Mouse (Mus musculus) hindbrain, embryonic 13.5 days (tissue): ENCODE results near the gene Calu. TPM values are rescaled to one million over a fixed set of nuclear protein-coding genes. Genes with fewer than 3 reads are reported as not detected.

Experiments
- ATAC-seq: fragments of 200-750 bp; cut with Nextera tagmentation; 2 replicates; pipeline ENCODE4 v1.8.0; 2017; ENCODE audit warnings: moderate TSS enrichment; ENCODE audit not compliant: low FRiP score
- H3K27ac ChIP-seq: fragments of 300-500 bp; sonication (generic); 2 replicates; pipeline ENCODE4 v1.5.1; 2015; ENCODE audit warnings: inconsistent platforms, mild to moderate bottlenecking, moderate library complexity
- H3K27me3 ChIP-seq: fragments of 300-500 bp; sonication (generic); 2 replicates; pipeline ENCODE4 v1.6.1; 2015; ENCODE audit warnings: mild to moderate bottlenecking, inconsistent platforms
- H3K36me3 ChIP-seq: fragments of 300-500 bp; sonication (generic); 2 replicates; pipeline ENCODE4 v1.6.1; 2015; ENCODE audit warnings: mild to moderate bottlenecking, inconsistent platforms
- H3K4me1 ChIP-seq: fragments of 300-500 bp; sonication (generic); replicated peaks from 2 replicates; pipeline ENCODE4 v1.6.1; 2015; ENCODE audit warnings: inconsistent platforms
- H3K4me2 ChIP-seq: fragments of 300-500 bp; sonication (generic); 2 replicates; pipeline ENCODE4 v1.6.1; 2015; ENCODE audit warnings: inconsistent platforms, mild to moderate bottlenecking, moderate library complexity
- H3K4me3 ChIP-seq: fragments of 300-500 bp; sonication (generic); 2 replicates; pipeline ENCODE4 v1.5.1; 2015; ENCODE audit warnings: mild to moderate bottlenecking, inconsistent platforms
- H3K9ac ChIP-seq: fragments of 300-500 bp; sonication (generic); 2 replicates; pipeline ENCODE4 v1.6.1; 2015; ENCODE audit warnings: mild to moderate bottlenecking, inconsistent platforms
- H3K9me3 ChIP-seq: fragments of 300-500 bp; sonication (generic); 2 replicates; pipeline ENCODE4 v1.6.1; 2016; ENCODE audit warnings: inconsistent platforms
- WGBS: fragments of 180-500 bp; shearing (Covaris S2); methylation state at CpG from one replicate; pipeline ENCODE4 v1.1.7; 2015; 5-methylcytosine and 5-hydroxymethylcytosine counted together
- microRNA-seq: library from miRNA; unstranded; fragments of <30 nt; microRNA quantifications from one replicate; pipeline ENCODE4, GENCODE M21; 2016
- polyA plus RNA-seq: library from polyadenylated mRNA; unstranded; fragments of >200 nt; fragmentation: Nextera tagmentation; extraction: Ambion mirVana; gene quantifications from 2 replicates; pipeline ENCODE4 v1.2.1, GENCODE M21; 2015

The Calu gene
- polyA plus RNA-seq, 1 experiment from 2014 or later, result 164 TPM

GRCm38 (mm10) chr6:29396714-29397540 is 49.1 kb downstream of the Calu start:
- H3K4me3 ChIP-seq, result peak overlapping the region; percentile 69
- 2% methylated on average over 22 of the region's 24 CpGs for WGBS
- H3K4me1 ChIP-seq, result peaks cover 20% of the 10 kb centered on the region

GRCm38 (mm10) chr6:29397575-29397974 is 49.7 kb downstream of the Calu start:
- H3K27me3 ChIP-seq, result peaks cover 35% of the 10 kb centered on the region
- H3K4me3 ChIP-seq, result peak overlapping the region; percentile 69
- WGBS, result 7% methylated on average over 6 of the region's 6 CpGs
- H3K36me3 ChIP-seq, result peaks cover 3% of the 10 kb centered on the region; the same call in 1 of the 2 replicates
- peak overlapping the region; percentile 85 for H3K27ac ChIP-seq
- H3K4me2 ChIP-seq, result peak overlapping the region; percentile 84
- peak; percentile 22; the same call in 1 of the 2 replicates for ATAC-seq
- H3K9me3 ChIP-seq, result no peaks in the 10 kb centered on the region
- peaks cover 21% of the 10 kb centered on the region for H3K4me1 ChIP-seq
- H3K9ac ChIP-seq, result peak overlapping the region; percentile 87

More at GRCm38 (mm10) chr6:29396714-29397540, 49.1 kb downstream of the Calu start:
- Histone ChIP-seq H3K27me3 (peaks cover 35% of the 10 kb centered on the region), H3K36me3 (peaks cover 3% of the 10 kb centered on the region; the same call in 1 of the 2 replicates), H3K9ac (peak overlapping the region; percentile 87), H3K27ac (peak overlapping the region; percentile 85), H3K4me2 (peak overlapping the region; percentile 84), H3K9me3 (no peaks in the 10 kb centered on the region)
- ATAC-seq, result peak; percentile 83

DNA sequence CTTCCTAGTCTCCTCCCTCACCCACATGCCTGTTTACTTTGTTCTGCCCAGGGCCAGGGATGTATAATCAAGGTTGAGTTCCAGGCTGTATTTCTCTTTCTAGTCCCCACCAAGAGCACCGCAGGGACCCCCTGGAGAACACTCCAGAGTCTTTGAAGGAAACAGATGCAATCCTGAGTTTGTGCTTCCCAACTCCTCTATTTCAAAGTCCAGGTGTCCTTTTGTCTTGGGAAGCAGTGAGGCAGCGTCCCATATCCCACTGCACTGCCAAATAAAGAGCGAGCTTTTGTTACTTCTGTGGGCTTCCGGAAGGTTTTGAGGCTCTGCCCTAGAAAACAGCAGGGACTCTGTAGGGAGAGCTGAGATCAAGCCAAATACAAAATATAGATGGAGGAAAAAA is 52.0 kb downstream of the Calu start:
- Histone ChIP-seq H3K4me3 (no peak overlapping the region), H3K9me3 (no peaks in the 10 kb centered on the region), H3K27ac (no peak overlapping the region), H3K36me3 (peaks cover 3% of the 10 kb centered on the region; the same call in 1 of the 2 replicates), H3K9ac (no peak overlapping the region), H3K4me2 (no peak overlapping the region), H3K4me1 (peaks cover 24% of the 10 kb centered on the region), H3K27me3 (peaks cover 27% of the 10 kb centered on the region)
- no peak for ATAC-seq
- 79% methylated on average over 4 of the region's 4 CpGs for WGBS

DNA sequence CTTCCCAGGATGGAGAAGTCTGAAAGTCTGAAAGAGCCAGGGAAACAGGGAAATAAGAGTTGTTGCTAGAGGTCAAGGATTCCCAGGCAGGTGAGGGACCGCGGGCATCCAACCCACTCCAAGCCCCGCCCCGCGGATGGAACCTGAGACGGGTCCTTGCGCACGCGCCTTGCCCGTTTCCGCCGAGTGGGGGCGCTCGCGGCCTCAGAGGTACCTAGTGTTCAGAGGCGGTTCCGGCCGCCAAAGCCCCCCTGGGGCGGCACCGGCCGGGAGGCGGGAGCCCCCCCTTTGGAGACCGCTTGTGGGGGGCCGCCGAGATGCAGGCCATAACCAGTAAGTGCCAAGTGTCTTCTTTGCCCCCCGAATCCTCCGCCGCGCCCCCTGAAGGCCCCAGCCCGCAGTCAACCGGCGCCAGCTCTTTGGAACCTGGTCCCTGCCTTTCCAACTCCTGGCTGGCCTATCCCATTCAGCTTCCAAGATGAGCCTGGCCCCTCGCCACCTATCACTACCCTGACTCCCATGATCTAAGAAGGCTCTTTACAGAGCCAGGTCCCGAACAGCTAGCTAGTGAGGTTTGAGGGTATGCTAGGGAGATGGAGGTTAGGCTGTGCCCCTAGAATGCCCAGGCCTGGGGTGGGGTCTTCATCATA is 54.9 kb downstream of the Calu start:
- Histone ChIP-seq H3K4me2 (0 out of 2 replicates have a peak overlapping the region, but pooled peaks have one; percentile 6), H3K4me3 (no peak overlapping the region), H3K9ac (no peak overlapping the region), H3K27me3 (peaks cover 21% of the 10 kb centered on the region), H3K36me3 (peaks cover 12% of the 10 kb centered on the region), H3K9me3 (no peaks in the 10 kb centered on the region), H3K27ac (no peak overlapping the region), H3K4me1 (peaks cover 7% of the 10 kb centered on the region)
- ATAC-seq, result no peak
- 10% methylated on average over 29 of the region's 34 CpGs for whole genome bisulfite sequencing

GRCm38 (mm10) chr6:29406412-29406811 is 58.5 kb downstream of the Calu start:
- H3K9ac ChIP-seq, result no peak overlapping the region
- ATAC-seq, result no peak

DNA sequence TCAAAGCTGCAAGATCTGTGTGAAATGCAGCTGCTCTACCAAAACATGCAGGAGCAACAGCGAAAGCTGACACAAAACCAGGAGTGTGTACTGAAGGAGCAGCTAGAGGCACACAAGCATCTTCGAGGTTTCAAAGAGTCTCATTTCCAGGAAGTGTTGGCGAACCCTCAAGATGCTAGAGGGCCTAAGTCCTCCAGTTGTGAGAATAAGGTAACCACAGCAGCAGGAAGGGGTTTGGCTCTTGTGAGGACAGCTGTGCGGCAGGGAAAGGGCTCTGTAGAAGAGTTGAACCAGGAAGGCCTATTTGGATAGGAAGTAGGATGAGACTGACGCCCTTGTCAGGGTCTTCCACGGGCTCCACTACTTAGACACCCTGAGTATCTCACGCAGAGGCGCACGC is 67.6 kb downstream of the Calu start:
- no peaks in the 10 kb centered on the region for H3K4me1 ChIP-seq
- no peak for ATAC-seq
- no peak overlapping the region for H3K4me3 ChIP-seq
- no peaks in the 10 kb centered on the region for H3K27me3 ChIP-seq
- no peaks in the 10 kb centered on the region for H3K9me3 ChIP-seq
- H3K9ac ChIP-seq, result no peak overlapping the region
- H3K4me2 ChIP-seq, result no peak overlapping the region
- no peak overlapping the region for H3K27ac ChIP-seq
- H3K36me3 ChIP-seq, result peaks cover 85% of the 10 kb centered on the region
- 87% methylated on average over 9 of the region's 9 CpGs for WGBS

More at GRCm38 (mm10) chr6:29406412-29406811, 58.5 kb downstream of the Calu start:
- Histone ChIP-seq H3K4me1 (peaks cover 4% of the 10 kb centered on the region), H3K27me3 (peaks cover 12% of the 10 kb centered on the region), H3K4me3 (no peak overlapping the region), H3K27ac (0 out of 2 replicates have a peak overlapping the region, but pooled peaks have one; percentile 20), H3K36me3 (peaks cover 39% of the 10 kb centered on the region), H3K4me2 (no peak overlapping the region), H3K9me3 (no peaks in the 10 kb centered on the region)
- WGBS, result 70% methylated on average over 6 of the region's 6 CpGs

GRCm38 (mm10) chr6:29420596-29420995 is 72.7 kb downstream of the Calu start:
- no peak overlapping the region for H3K27ac ChIP-seq
- H3K9me3 ChIP-seq, result no peaks in the 10 kb centered on the region
- H3K27me3 ChIP-seq, result no peaks in the 10 kb centered on the region
- no peak overlapping the region for H3K4me3 ChIP-seq
- 94% methylated on average over 2 of the region's 2 CpGs for WGBS
- H3K9ac ChIP-seq, result no peak overlapping the region
- H3K4me1 ChIP-seq, result no peaks in the 10 kb centered on the region
- no peak overlapping the region for H3K4me2 ChIP-seq
- peaks cover 52% of the 10 kb centered on the region for H3K36me3 ChIP-seq
- no peak for ATAC-seq

- ATAC-seq, result no peak
- Histone ChIP-seq H3K9ac (no peak overlapping the region), H3K4me2 (no peak overlapping the region), H3K27ac (no peak overlapping the region), H3K4me3 (no peak overlapping the region), H3K36me3 (peaks cover 21% of the 10 kb centered on the region), H3K27me3 (no peaks in the 10 kb centered on the region), H3K9me3 (no peaks in the 10 kb centered on the region), H3K4me1 (no peaks in the 10 kb centered on the region)
- 89% methylated on average over 8 of the region's 8 CpGs for WGBS
Measured at GRCm38 (mm10) chr6:29425118-29425517, 77.2 kb downstream of the Calu start.

- Histone ChIP-seq H3K27me3 (peaks cover 12% of the 10 kb centered on the region), H3K9ac (0 out of 2 replicates have a peak overlapping the region, but pooled peaks have one; percentile 10), H3K4me2 (no peak overlapping the region), H3K4me1 (peaks cover under 1% of the 10 kb centered on the region), H3K36me3 (peaks cover 16% of the 10 kb centered on the region), H3K27ac (no peak overlapping the region), H3K9me3 (no peaks in the 10 kb centered on the region), H3K4me3 (no peak overlapping the region)
- 78% methylated on average over 6 of the region's 6 CpGs for WGBS
- no peak for ATAC-seq
Measured at GRCm38 (mm10) chr6:29426331-29426730, 78.5 kb downstream of the Calu start.

Small RNA genes lying within 50 kb of the gene (microRNA-seq; reads per million reads assigned to microRNA genes)
- 0.93 reads per million for gene Gm26220
- not detected for gene Gm44354

Other genes with a start within 250 kb of the Calu start
- 41.2 and 41.5 TPM in 2 replicates for gene Rbm28, start 183.1 kb upstream of the Calu start, polyA plus RNA-seq
- gene Prrt4, start 168.5 kb upstream of the Calu start, polyA plus RNA-seq, result 4.7 and 4.8 TPM in 2 replicates
- 58.1 and 65.5 TPM in 2 replicates for gene Impdh1, start 131.7 kb upstream of the Calu start, polyA plus RNA-seq
- gene Hilpda, start 75.6 kb upstream of the Calu start, polyA plus RNA-seq, result 31.8 and 36.6 TPM in 2 replicates
- 0.47 and 0.53 TPM in 2 replicates for gene Fam71f2, start 68.5 kb upstream of the Calu start, polyA plus RNA-seq
- not detected in 2 replicates for gene Fam71f1, start 28.9 kb upstream of the Calu start, polyA plus RNA-seq
- gene Opn1sw, start 40.4 kb downstream of the Calu start, polyA plus RNA-seq, result 0.26 and 0.32 TPM in 2 replicates
- 38.3 and 46.1 TPM in 2 replicates for gene Ccdc136, start 48.2 kb downstream of the Calu start, polyA plus RNA-seq
- gene Flnc, start 85.2 kb downstream of the Calu start, polyA plus RNA-seq, result 5.0 and 5.8 TPM in 2 replicates
- gene Atp6v1f, start 119.6 kb downstream of the Calu start, polyA plus RNA-seq, result 337 and 340 TPM in 2 replicates
- 0.57 and 1.0 TPM in 2 replicates for gene Atp6v1fnb, start 123.4 kb downstream of the Calu start, polyA plus RNA-seq
- gene Kcp, start 159.9 kb downstream of the Calu start, polyA plus RNA-seq, result 20.1 and 20.5 TPM in 2 replicates
- gene Irf5, start 178.6 kb downstream of the Calu start, polyA plus RNA-seq, result 2.1 and 2.7 TPM in 2 replicates